Mouse (Mus musculus): ENCODE measurements around the gene Eif3k.

Eif3k gene

GRCm38 (mm10) chr7:28981651-28982273 lies at the start of gene Eif3k, which contains the start of gene Map4k1:
Gene Eif3k, minus strand, starts transcription at chr7:28981864.
Gene Map4k1, plus strand, starts transcription at chr7:28982050.
- peak; percentile 96 for ATAC-seq (ENCODE audit: insufficient number of reproducible peaks, low FRiP score, low TSS enrichment)

GRCm38 (mm10) chr7:29029690-29030656 lies 48.3 kb upstream of the Eif3k start:
- no peak for ATAC-seq (ENCODE audit: insufficient number of reproducible peaks, low FRiP score, low TSS enrichment)

GRCm38 (mm10) chr7:29028761-29029160 lies 47.1 kb upstream of the Eif3k start:
- ATAC-seq (ENCODE audit: insufficient number of reproducible peaks, low FRiP score, low TSS enrichment) = no peak

- ATAC-seq (ENCODE audit: insufficient number of reproducible peaks, low FRiP score, low TSS enrichment) = no peak
Measured at GRCm38 (mm10) chr7:29026811-29027210, 45.1 kb upstream of the Eif3k start.

GRCm38 (mm10) chr7:29026195-29026594 lies 44.5 kb upstream of the Eif3k start:
- no peak for ATAC-seq (ENCODE audit: insufficient number of reproducible peaks, low FRiP score, low TSS enrichment)

GRCm38 (mm10) chr7:29025566-29025965 lies 43.9 kb upstream of the Eif3k start:
- no peak for ATAC-seq (ENCODE audit: insufficient number of reproducible peaks, low FRiP score, low TSS enrichment)

- ATAC-seq (ENCODE audit: insufficient number of reproducible peaks, low FRiP score, low TSS enrichment) = no peak
Measured at GRCm38 (mm10) chr7:29023514-29023913, 41.9 kb upstream of the Eif3k start.

- no peak for ATAC-seq (ENCODE audit: insufficient number of reproducible peaks, low FRiP score, low TSS enrichment)
Measured at GRCm38 (mm10) chr7:29022479-29022878, 40.8 kb upstream of the Eif3k start.

- ATAC-seq (ENCODE audit: insufficient number of reproducible peaks, low FRiP score, low TSS enrichment) = no peak
Measured at GRCm38 (mm10) chr7:29019447-29020220, 38.0 kb upstream of the Eif3k start.

GRCm38 (mm10) chr7:29017222-29017621 lies 35.6 kb upstream of the Eif3k start:
- no peak for ATAC-seq (ENCODE audit: insufficient number of reproducible peaks, low FRiP score, low TSS enrichment)

- no peak for ATAC-seq (ENCODE audit: insufficient number of reproducible peaks, low FRiP score, low TSS enrichment)
Measured at GRCm38 (mm10) chr7:29016440-29016839, 34.8 kb upstream of the Eif3k start.

GRCm38 (mm10) chr7:29014984-29015383 lies 33.3 kb upstream of the Eif3k start:
- ATAC-seq (ENCODE audit: insufficient number of reproducible peaks, low FRiP score, low TSS enrichment) = no peak

- no peak for ATAC-seq (ENCODE audit: insufficient number of reproducible peaks, low FRiP score, low TSS enrichment)
Measured at GRCm38 (mm10) chr7:29008714-29009113, 27.1 kb upstream of the Eif3k start.

GRCm38 (mm10) chr7:29008171-29008570 lies 26.5 kb upstream of the Eif3k start:
- no peak for ATAC-seq (ENCODE audit: insufficient number of reproducible peaks, low FRiP score, low TSS enrichment)

- ATAC-seq (ENCODE audit: insufficient number of reproducible peaks, low FRiP score, low TSS enrichment) = no peak
Measured at GRCm38 (mm10) chr7:29007224-29008101, 25.8 kb upstream of the Eif3k start.

GRCm38 (mm10) chr7:29000651-29001605 lies 19.3 kb upstream of the Eif3k start:
- ATAC-seq (ENCODE audit: insufficient number of reproducible peaks, low FRiP score, low TSS enrichment) = no peak

GRCm38 (mm10) chr7:28993402-28993801 lies 11.7 kb upstream of the Eif3k start:
- ATAC-seq (ENCODE audit: insufficient number of reproducible peaks, low FRiP score, low TSS enrichment) = no peak

GRCm38 (mm10) chr7:28992997-28993396 lies 11.3 kb upstream of the Eif3k start:
- no peak for ATAC-seq (ENCODE audit: insufficient number of reproducible peaks, low FRiP score, low TSS enrichment)

GRCm38 (mm10) chr7:28991616-28992015 lies 10.0 kb upstream of the Eif3k start:
- ATAC-seq (ENCODE audit: insufficient number of reproducible peaks, low FRiP score, low TSS enrichment) = no peak

All from cerebellum, adult (tissue).